Mouse (Mus musculus) heart, postnatal 0 days (tissue): ENCODE data around the gene Dnah8. TPM values are rescaled to one million over a fixed set of nuclear protein-coding genes. Genes with fewer than 3 reads are reported as not detected.

Source experiments
- ATAC-seq: fragments of 200-750 bp; cut with Nextera tagmentation; 2 replicates; pipeline ENCODE4 v1.8.0; 2017; ENCODE audit warnings: low read depth, moderate number of reproducible peaks, moderate library complexity; ENCODE audit not compliant: insufficient read depth
- DNase-seq: peaks from one replicate; pipeline ENCODE4 v3.0.0-alpha.2; 2016; ENCODE audit warnings: low spot score
- H3K27ac ChIP-seq: fragments of 300-500 bp; sonication (generic); 2 replicates; pipeline ENCODE4 v1.5.1; 2014; ENCODE audit warnings: low read depth, mild to moderate bottlenecking
- H3K27me3 ChIP-seq: fragments of 300-500 bp; sonication (generic); 2 replicates; pipeline ENCODE4 v1.6.1; 2014; ENCODE audit warnings: low read length, mixed read lengths; ENCODE audit not compliant: control insufficient read depth, insufficient read depth
- H3K36me3 ChIP-seq: fragments of 300-500 bp; sonication (generic); replicated peaks from 2 replicates; pipeline ENCODE4 v1.6.1; 2014; ENCODE audit warnings: low read length, mixed read lengths; ENCODE audit not compliant: control insufficient read depth, insufficient read depth
- H3K4me1 ChIP-seq: fragments of 300-500 bp; sonication (generic); 2 replicates; pipeline ENCODE4 v1.6.1; 2014; ENCODE audit warnings: antibody characterized with exemption; ENCODE audit not compliant: control insufficient read depth, insufficient read depth
- H3K4me2 ChIP-seq: fragments of 300-500 bp; sonication (generic); 2 replicates; pipeline ENCODE4 v1.6.1; 2014; ENCODE audit warnings: low read depth, mild to moderate bottlenecking, low read length, moderate library complexity
- H3K4me3 ChIP-seq: fragments of 300-500 bp; sonication (generic); 2 replicates; pipeline ENCODE4 v1.5.1; 2014; ENCODE audit warnings: low read depth, low read length
- H3K9ac ChIP-seq: fragments of 300-500 bp; sonication (generic); replicated peaks from 2 replicates; pipeline ENCODE4 v1.6.1; 2014; ENCODE audit warnings: low read depth, low read length, mixed read lengths
- H3K9me3 ChIP-seq: fragments of 300-500 bp; sonication (generic); replicated peaks from 2 replicates; pipeline ENCODE4 v1.6.1; 2016; ENCODE audit warnings: low read length; ENCODE audit not compliant: control insufficient read depth
- CTCF ChIP-seq: IDR thresholded peaks from 2 replicates; pipeline ENCODE4 v1.5.1; 2016; ENCODE audit warnings: antibody characterized with exemption, control low read depth, low read depth
- EP300 ChIP-seq: IDR thresholded peaks from 2 replicates; pipeline ENCODE4 v1.6.1; 2016; ENCODE audit warnings: antibody characterized with exemption, low read depth
- WGBS: fragments of 180-500 bp; shearing (Covaris S2); extraction: QIAGEN DNeasy Blood & Tissue Kit; methylation state at CpG from one replicate; pipeline ENCODE4 v1.1.7; 2014; 5-methylcytosine and 5-hydroxymethylcytosine counted together
- polyA plus RNA-seq: library from polyadenylated mRNA; unstranded; fragments of >200 nt; fragmentation: Nextera tagmentation; extraction: Ambion mirVana; gene quantifications from 2 replicates; pipeline ENCODE4 v1.2.1, GENCODE M21; 2015
- total RNA-seq: library from RNA; depleted of rRNA; stranded (reverse); fragments of >200 nt; gene quantifications from 2 replicates; pipeline ENCODE4 v1.2.3, GENCODE M21; 2014; ENCODE audit warnings: low replicate concordance

Gene Dnah8
- total and polyA plus RNA-seq, 2 experiments from 2014 or later: 0.59 to 1.5 TPM

DNA sequence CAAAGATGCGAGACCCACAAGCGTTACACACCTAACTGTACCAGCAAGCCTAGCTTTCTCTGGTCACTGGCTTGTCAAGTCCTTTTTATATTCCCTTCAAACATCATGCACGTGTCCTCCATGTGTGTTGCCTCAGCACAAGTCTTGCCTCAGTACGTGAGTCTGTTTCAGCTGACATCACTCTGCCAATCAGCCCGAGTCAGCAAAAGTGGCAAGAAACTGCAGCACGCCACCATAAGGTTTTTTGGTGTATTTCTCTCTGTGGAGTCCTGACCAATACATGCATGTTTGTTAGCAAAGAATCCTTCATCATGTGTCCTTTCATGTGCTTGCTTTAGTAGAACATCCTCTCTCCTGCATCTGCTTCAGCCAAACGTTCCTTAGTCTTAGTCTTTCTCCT lies 200.3 kb downstream of the Dnah8 start:
- H3K9me3 ChIP-seq: no peaks in the 10 kb centered on the region
- no peak overlapping the region for H3K4me3 ChIP-seq
- 88% methylated on average over 7 of the region's 7 CpGs for WGBS
- H3K4me1 ChIP-seq: peaks cover 14% of the 10 kb centered on the region; the same call in 1 of the 2 replicates
- TF ChIP-seq CTCF: no peak
- TF ChIP-seq EP300: no peak
- DNase-seq (no peak), ATAC-seq (no peak)
- no peaks in the 10 kb centered on the region for H3K36me3 ChIP-seq
- H3K27me3 ChIP-seq: no peaks in the 10 kb centered on the region
- H3K9ac ChIP-seq: no peak overlapping the region
- no peak overlapping the region for H3K27ac ChIP-seq
- H3K4me2 ChIP-seq: no peak overlapping the region

DNA sequence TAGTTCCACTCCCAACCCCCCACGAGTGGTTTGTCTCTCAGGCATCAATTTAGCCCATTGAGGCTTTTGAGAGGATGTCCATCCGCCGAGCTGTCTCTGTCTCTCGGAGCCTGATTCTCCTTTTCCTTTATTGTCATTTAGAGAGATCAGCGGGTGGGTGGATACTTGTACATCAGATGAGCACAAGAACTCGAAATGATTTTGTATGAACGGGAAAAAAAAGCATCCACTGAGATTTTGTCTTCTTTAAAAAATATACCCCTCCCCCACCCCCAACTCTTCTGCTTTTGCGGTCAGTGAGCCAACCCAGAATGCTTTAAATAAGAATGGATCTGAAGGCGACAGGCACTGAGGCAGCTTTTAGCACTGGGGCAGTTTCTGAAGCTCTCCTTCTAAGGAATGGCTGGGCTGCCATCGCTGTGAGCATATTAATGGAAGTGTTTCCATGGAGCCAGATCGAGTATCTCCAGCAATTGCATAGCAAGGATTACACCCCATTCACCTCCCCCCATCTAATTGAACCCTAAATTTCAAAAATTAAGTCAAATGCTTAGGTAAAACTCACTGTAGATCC lies 201.7 kb downstream of the Dnah8 start:
- Histone ChIP-seq H3K4me1 (peaks cover 12% of the 10 kb centered on the region; the same call in 1 of the 2 replicates), H3K9ac (no peak overlapping the region), H3K9me3 (no peaks in the 10 kb centered on the region), H3K27me3 (no peaks in the 10 kb centered on the region), H3K27ac (no peak overlapping the region), H3K4me3 (no peak overlapping the region), H3K4me2 (no peak overlapping the region), H3K36me3 (no peaks in the 10 kb centered on the region)
- DNase-seq: no peak
- TF ChIP-seq EP300 (no peak), CTCF (no peak)
- WGBS: 61% methylated on average over 11 of the region's 11 CpGs
- no peak for ATAC-seq

DNA sequence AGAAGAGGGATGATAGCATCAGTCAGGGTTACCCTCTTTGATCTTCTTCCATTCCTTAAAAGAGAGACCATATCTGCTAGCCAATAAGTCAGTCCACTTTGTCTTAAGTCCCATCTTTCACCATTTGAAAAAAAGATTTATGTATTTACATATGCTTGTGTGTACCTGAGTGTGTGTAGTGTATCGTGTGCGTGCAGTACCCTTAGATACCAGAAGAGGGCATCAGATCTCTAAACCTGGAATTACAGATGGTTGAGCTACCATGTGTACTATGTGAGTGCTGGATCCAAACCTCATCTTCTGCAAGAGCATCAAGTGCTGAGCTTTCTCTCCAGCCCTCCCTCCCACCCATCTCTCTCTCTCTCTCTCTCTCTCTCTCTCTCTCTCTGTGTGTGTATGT lies 207.0 kb downstream of the Dnah8 start:
- DNase-seq: no peak
- Histone ChIP-seq H3K36me3 (no peaks in the 10 kb centered on the region), H3K4me3 (no peak overlapping the region), H3K4me1 (peaks cover 5% of the 10 kb centered on the region; the same call in 1 of the 2 replicates), H3K27ac (no peak overlapping the region), H3K9ac (no peak overlapping the region), H3K9me3 (0 out of 2 replicates have a peak, but pooled peaks cover 4% of the 10 kb centered on the region), H3K4me2 (no peak overlapping the region), H3K27me3 (no peaks in the 10 kb centered on the region)
- ATAC-seq: no peak
- 85% methylated on average over 2 of the region's 2 CpGs for WGBS
- TF ChIP-seq EP300 (no peak), CTCF (no peak)

DNA sequence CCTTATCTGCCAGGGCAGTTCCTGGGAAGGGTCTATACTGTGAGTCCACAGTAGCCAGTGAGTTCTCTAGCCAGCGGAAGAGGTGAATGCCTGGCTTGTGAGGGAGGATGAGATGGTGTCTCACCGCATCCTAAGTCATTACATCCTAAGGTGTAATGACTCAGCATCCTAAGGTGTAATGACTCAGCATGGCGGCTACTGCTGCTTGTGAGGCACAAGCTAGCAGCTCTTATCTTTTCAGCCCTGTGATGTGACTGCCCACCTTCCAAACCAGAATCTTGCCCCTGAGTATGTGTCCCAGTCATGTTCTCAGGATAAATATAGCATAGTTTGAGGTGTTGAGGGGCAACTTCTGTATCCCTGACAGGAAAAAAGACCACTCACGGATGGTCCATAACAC lies 211.3 kb downstream of the Dnah8 start:
- no peak overlapping the region for H3K9ac ChIP-seq
- no peak overlapping the region for H3K4me3 ChIP-seq
- DNase-seq (no peak), ATAC-seq (no peak)
- no peak for TF ChIP-seq EP300
- TF ChIP-seq CTCF: no peak
- no peak overlapping the region for H3K27ac ChIP-seq
- 71% methylated on average over 4 of the region's 4 CpGs for WGBS
- H3K9me3 ChIP-seq: 0 out of 2 replicates have a peak, but pooled peaks cover 4% of the 10 kb centered on the region
- no peak overlapping the region for H3K4me2 ChIP-seq
- peaks cover 5% of the 10 kb centered on the region; the same call in 1 of the 2 replicates for H3K4me1 ChIP-seq
- no peaks in the 10 kb centered on the region for H3K27me3 ChIP-seq
- no peaks in the 10 kb centered on the region for H3K36me3 ChIP-seq

DNA sequence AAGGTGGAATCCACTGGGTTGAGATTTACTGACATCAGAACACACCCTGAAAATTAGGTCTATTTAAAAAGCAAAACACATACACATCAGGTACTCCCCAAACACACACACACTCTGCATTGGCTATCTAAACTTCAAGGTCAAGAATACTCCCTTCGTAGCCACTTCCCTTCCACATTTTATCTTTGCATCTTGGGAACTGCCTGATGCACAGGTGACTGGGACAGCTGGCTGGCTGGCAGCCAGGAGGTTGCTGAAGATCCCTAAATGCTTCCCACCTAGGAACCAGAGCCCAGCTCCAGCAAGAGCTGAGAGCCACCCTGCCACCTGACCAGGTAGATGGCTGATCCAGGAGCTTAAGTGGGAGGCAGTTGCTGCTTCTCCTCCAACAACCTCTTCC lies 212.9 kb downstream of the Dnah8 start:
- Histone ChIP-seq H3K9ac (no peak overlapping the region), H3K4me2 (no peak overlapping the region), H3K27me3 (no peaks in the 10 kb centered on the region), H3K4me1 (peaks cover 5% of the 10 kb centered on the region; the same call in 1 of the 2 replicates), H3K4me3 (no peak overlapping the region), H3K9me3 (no peaks in the 10 kb centered on the region), H3K27ac (no peak overlapping the region), H3K36me3 (no peaks in the 10 kb centered on the region)
- no peak for TF ChIP-seq CTCF
- no peak for TF ChIP-seq EP300
- WGBS: 67% methylated on average over 1 of the region's 1 CpGs
- no peak for DNase-seq
- ATAC-seq: no peak

DNA sequence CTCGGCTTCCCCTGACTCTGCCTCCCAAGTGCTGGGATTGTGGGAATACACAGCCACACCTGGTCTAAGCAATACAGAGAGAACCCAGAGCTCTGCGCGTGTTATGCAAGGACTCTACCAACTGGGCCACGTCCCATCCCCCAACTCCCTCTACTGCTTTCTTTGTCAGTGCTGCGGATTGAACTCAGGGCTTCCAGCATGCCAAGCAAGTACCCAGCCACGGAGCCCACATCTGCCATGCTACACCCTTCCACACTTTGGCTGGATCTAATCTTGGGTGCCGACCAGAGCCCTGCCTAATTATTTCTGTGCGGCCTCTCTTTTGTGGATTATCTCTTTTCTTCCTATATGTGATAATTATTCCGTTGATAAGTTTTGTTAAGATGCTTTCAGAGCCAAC lies 215.9 kb downstream of the Dnah8 start:
- no peak overlapping the region for H3K9ac ChIP-seq
- ATAC-seq (no peak), DNase-seq (no peak)
- H3K4me3 ChIP-seq: no peak overlapping the region
- H3K36me3 ChIP-seq: no peaks in the 10 kb centered on the region
- 64% methylated on average over 9 of the region's 9 CpGs for WGBS
- H3K27ac ChIP-seq: no peak overlapping the region
- TF ChIP-seq EP300: no peak
- TF ChIP-seq CTCF: no peak
- H3K4me2 ChIP-seq: no peak overlapping the region
- no peaks in the 10 kb centered on the region for H3K4me1 ChIP-seq
- H3K27me3 ChIP-seq: no peaks in the 10 kb centered on the region
- H3K9me3 ChIP-seq: no peaks in the 10 kb centered on the region
